Mouse (Mus musculus): ENCODE measurements around the gene Il1r2. TPM values are rescaled to one million over a fixed set of nuclear protein-coding genes. Genes with fewer than 3 reads are reported as not detected.

Il1r2 gene
- polyA plus RNA-seq, 1 experiment: not detected

DNA sequence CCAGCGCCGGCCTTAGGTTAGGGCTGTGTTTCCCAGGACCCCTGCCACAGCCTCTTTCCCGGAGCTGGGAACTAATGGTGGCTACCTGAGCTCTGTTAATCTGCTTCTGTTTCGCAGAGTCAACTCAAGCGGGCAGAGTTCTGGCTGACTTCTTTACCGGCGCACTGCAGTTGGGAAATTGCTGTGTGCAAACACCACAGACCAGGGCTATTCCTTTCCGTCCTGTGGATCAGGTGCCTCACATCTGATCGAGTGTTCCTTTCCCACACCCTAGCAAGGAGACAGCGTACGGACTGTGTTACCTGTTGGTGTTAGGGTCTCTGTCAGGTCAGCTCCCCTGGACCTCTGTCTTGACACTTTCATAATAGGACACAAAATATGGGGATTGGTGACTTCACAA is 15.9 kb upstream of the Il1r2 start:
- TF ChIP-seq CTCF (IDR thresholded peaks at IDR 0.05; ENCODE audit: low read depth, low read length): no peak
- TF ChIP-seq POLR2A (IDR thresholded peaks at IDR 0.05; ENCODE audit: borderline replicate concordance, low read depth, low read length): no peak
- H3K4me3 ChIP-seq (ENCODE audit: insufficient read depth, low read length): no peak overlapping the region
- H3K27ac ChIP-seq (ENCODE audit: insufficient read depth, low read depth, low read length): no peak overlapping the region
- no peaks in the 10 kb centered on the region for H3K4me1 ChIP-seq (ENCODE audit: control insufficient read depth, insufficient read depth, low read length)

DNA sequence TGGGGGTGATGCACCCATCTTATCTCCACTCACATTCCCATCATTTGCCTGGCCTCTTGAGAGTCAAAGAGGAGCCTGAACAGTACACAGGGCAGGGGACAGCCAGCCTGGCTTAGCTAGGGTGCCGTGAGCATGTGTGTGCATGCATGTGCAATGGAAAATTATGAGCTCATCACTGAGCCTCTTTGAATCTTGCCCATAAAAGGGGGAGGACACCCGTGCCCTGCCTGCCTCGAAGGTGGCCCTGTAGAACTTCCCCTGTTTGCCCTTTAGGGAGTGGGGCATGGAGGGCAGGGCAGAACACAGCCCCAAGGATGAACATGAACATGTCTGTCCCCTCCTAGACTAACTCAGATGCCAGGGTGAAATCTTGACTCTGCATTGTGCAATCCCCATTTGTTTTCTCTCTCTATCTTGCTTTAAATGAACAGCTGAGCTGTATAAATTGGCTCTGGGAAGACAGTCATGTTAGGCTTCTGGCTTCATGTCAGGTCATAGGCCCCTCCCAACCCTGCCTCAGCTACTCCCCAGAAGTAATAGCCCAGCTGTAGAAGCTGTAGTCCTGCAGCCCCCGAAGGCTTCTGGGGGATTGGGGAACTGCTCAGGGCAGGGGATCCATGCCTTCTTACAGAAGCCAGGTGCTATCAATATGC is 14.6 kb upstream of the Il1r2 start:
- no peak overlapping the region for H3K27ac ChIP-seq (ENCODE audit: insufficient read depth, low read depth, low read length)
- no peaks in the 10 kb centered on the region for H3K4me1 ChIP-seq (ENCODE audit: control insufficient read depth, insufficient read depth, low read length)
- H3K4me3 ChIP-seq (ENCODE audit: insufficient read depth, low read length): no peak overlapping the region
- no peak for TF ChIP-seq CTCF (IDR thresholded peaks at IDR 0.05; ENCODE audit: low read depth, low read length)
- no peak for TF ChIP-seq POLR2A (IDR thresholded peaks at IDR 0.05; ENCODE audit: borderline replicate concordance, low read depth, low read length)

DNA sequence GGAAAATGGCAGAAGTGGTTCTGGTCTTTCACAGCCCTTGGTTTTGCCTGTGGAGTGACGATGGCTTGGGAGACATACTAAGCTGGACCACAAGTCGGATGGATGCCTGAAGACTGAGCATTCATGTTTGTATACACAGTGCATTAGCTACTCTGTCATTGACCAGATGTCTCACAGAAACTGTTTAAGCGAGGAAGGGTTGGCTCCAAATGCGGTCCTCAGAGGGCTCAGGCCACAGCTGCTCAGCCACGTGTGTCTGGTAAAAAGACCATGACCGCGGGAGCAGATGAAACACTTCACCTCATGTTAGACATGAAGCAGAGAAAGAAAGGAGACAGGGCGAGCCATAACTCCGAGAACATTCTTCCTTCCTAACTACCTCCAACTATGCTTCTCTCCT is 12.5 kb upstream of the Il1r2 start:
- no peak for TF ChIP-seq POLR2A (IDR thresholded peaks at IDR 0.05; ENCODE audit: borderline replicate concordance, low read depth, low read length)
- no peak for TF ChIP-seq CTCF (IDR thresholded peaks at IDR 0.05; ENCODE audit: low read depth, low read length)
- H3K4me1 ChIP-seq (ENCODE audit: control insufficient read depth, insufficient read depth, low read length): no peaks in the 10 kb centered on the region
- no peak overlapping the region for H3K27ac ChIP-seq (ENCODE audit: insufficient read depth, low read depth, low read length)
- H3K4me3 ChIP-seq (ENCODE audit: insufficient read depth, low read length): no peak overlapping the region

DNA sequence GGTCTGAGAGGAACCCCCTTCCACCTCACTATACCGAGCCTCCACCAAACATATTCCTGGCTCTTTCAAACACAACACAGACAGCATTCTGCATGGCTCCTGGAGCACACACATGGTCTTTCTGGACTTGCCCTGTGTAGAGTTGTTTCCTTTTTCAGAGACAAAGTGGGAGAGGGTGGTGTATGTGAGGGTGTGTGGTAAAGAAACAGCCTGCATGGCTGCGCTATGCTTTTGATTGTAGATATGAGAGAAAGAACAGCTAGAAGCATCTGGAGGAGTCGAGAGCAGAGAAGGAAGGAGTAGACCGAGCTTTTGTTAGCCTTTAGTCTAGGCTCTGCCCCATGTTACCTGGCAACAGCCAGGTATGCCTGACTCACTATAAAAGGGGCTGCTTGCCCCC is 10.5 kb upstream of the Il1r2 start:
- no peak for TF ChIP-seq CTCF (IDR thresholded peaks at IDR 0.05; ENCODE audit: low read depth, low read length)
- no peak for TF ChIP-seq POLR2A (IDR thresholded peaks at IDR 0.05; ENCODE audit: borderline replicate concordance, low read depth, low read length)
- H3K27ac ChIP-seq (ENCODE audit: insufficient read depth, low read depth, low read length): no peak overlapping the region

DNA sequence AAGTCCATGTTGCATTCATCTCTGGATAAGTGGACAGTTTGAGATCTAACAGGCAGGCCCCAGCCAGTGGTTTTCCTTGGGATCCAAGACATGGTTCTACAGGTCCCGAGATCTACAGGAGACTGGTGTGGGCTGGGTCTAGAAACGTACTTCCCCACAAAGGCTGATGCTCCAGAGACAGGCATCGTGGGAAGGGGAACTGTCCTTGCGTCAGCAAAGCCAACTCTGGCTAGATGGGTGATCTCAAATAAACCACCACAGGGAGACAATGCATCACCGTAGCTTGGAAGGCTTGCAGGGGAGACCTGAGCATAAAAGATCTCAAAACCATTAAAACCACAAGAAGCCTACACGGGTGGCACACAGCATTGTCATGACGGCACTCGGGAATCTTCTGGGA is 9.4 kb upstream of the Il1r2 start:
- TF ChIP-seq CTCF (IDR thresholded peaks at IDR 0.05; ENCODE audit: low read depth, low read length): no peak
- no peak for TF ChIP-seq POLR2A (IDR thresholded peaks at IDR 0.05; ENCODE audit: borderline replicate concordance, low read depth, low read length)
- H3K4me3 ChIP-seq (ENCODE audit: insufficient read depth, low read length): no peak overlapping the region
- no peak overlapping the region for H3K27ac ChIP-seq (ENCODE audit: insufficient read depth, low read depth, low read length)
- no peaks in the 10 kb centered on the region for H3K4me1 ChIP-seq (ENCODE audit: control insufficient read depth, insufficient read depth, low read length)

More for the DNA sequence above, 10.5 kb upstream of the Il1r2 start:
- Histone ChIP-seq H3K4me1 (ENCODE audit: control insufficient read depth, insufficient read depth, low read length) (no peaks in the 10 kb centered on the region), H3K4me3 (ENCODE audit: insufficient read depth, low read length) (no peak overlapping the region)

DNA sequence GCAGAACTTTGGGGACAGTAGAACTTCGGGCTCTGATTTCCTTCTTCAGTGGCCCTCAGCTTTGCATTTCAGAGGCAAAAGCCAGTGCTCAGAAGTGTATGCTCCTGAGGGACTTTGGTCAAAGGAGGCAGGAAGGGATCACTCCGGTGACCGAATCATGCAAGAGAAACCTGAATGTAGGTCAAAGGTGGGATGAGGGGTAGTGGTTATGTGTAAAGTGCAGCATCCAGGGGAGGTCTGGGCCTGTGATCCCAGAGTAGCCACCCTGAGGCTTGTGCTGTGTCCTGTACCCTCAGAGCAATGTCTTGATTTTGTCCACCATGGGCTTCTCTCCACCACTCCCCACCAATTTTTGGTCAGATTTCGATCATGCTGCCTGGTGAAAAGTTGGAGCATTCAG is 1.3 kb upstream of the Il1r2 start:
- Histone ChIP-seq H3K27ac (ENCODE audit: insufficient read depth, low read depth, low read length) (no peak overlapping the region), H3K4me3 (ENCODE audit: insufficient read depth, low read length) (no peak overlapping the region), H3K4me1 (ENCODE audit: control insufficient read depth, insufficient read depth, low read length) (no peaks in the 10 kb centered on the region)
- no peak for TF ChIP-seq CTCF (IDR thresholded peaks at IDR 0.05; ENCODE audit: low read depth, low read length)
- no peak for TF ChIP-seq POLR2A (IDR thresholded peaks at IDR 0.05; ENCODE audit: borderline replicate concordance, low read depth, low read length)

DNA sequence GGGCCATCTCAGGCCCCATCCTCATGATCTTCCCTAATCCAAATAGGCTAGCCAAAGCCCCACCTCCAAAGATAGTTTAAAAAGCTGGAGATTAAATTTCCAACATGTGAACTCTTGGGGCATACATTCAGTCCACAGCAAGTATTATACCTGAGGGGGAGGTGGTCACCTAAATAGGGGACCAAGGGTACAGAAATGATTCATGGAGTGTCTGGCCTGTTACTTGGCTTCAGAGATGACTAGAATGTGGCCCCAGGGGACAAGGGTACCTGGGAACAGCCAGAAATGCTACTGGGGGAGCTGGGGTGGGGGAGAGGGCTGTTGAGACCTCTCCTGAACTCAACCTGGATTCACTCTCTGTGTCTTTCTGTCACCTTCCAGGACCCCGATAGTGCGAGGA is 3.4 kb downstream of the Il1r2 start:
- no peak overlapping the region for H3K27ac ChIP-seq (ENCODE audit: insufficient read depth, low read depth, low read length)
- H3K4me1 ChIP-seq (ENCODE audit: control insufficient read depth, insufficient read depth, low read length): peaks cover 6% of the 10 kb centered on the region
- TF ChIP-seq CTCF (IDR thresholded peaks at IDR 0.05; ENCODE audit: low read depth, low read length) (no peak), POLR2A (IDR thresholded peaks at IDR 0.05; ENCODE audit: borderline replicate concordance, low read depth, low read length) (no peak)
- no peak overlapping the region for H3K4me3 ChIP-seq (ENCODE audit: insufficient read depth, low read length)

DNA sequence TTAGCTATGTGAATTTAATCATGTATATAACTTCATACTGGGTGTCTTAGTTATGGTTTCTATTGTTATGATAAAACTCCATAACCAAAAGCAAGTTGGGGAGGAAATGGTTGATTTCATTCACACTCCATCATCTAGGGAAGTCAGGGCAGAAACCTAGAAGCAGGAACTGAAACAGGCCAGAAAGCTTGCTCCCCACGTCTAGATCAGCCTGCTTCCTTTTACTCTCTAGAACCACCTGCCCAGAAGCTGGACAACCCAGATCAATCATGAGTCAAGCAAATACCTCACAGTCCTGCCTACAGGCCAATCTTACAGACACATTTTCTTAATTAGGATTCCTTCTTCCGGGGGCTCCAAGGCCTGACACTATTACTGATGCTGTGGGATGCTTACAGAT is 7.2 kb downstream of the Il1r2 start:
- H3K27ac ChIP-seq (ENCODE audit: insufficient read depth, low read depth, low read length): no peak overlapping the region
- TF ChIP-seq CTCF (IDR thresholded peaks at IDR 0.05; ENCODE audit: low read depth, low read length) (no peak), POLR2A (IDR thresholded peaks at IDR 0.05; ENCODE audit: borderline replicate concordance, low read depth, low read length) (no peak)
- H3K4me3 ChIP-seq (ENCODE audit: insufficient read depth, low read length): no peak overlapping the region
- H3K4me1 ChIP-seq (ENCODE audit: control insufficient read depth, insufficient read depth, low read length): peaks cover 18% of the 10 kb centered on the region

DNA sequence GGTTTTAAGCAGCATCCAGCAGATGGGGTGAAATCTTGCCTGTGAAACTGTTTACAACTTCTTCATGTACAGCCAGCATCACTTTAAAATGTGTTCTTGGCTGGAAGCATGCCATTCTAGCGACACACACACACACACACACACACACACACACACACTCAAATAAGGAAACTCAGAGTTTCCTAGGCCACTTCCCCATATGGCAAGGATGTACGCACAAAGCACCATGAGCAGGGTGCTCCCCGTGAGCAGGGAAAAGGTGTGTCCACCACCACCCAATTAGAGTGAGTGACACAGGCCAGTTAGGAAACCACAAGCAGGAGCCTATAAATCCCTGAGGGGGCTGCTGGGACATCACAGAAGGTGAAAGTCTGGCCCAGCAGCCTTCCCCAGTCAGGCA is 10.5 kb downstream of the Il1r2 start:
- Histone ChIP-seq H3K4me3 (ENCODE audit: insufficient read depth, low read length) (no peak overlapping the region), H3K27ac (ENCODE audit: insufficient read depth, low read depth, low read length) (no peak overlapping the region)

DNA sequence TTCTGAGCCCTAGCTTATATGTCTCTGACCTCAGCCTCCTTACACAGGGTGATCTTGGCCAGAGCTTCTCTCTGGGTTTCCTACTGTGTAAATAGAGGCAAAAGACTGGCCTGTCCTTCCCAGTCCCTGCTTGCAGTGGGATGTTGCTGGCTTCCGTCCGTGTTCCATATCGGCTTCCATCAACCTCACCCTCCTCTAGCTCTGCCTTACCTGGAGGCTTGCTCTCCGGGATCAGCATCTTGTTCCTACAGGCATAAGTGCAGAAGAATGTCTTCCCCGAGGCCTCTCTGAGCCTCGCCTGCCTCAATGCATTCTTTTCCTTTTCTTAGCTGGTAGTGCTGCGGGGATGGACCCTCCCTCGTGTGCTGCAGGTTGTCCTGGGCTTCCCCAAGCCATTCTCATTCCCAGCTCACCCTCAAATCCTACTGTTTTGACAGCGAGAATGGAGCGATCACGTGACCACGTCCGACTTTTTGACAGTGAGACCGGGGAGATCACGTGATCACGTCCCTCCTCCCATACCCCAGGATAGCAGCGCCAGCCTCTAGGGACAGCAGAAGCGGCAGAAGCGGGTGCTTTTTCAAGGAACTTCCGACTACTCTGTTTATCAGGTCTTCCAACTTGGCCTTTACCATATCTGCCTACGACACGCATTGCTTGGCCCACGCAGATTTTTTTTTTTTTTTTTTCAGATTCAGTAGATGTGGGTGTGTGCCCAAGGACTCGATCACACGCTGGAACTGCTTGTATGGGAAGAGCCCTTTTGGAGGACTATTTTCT is 11.7 kb downstream of the Il1r2 start:
- TF ChIP-seq POLR2A (IDR thresholded peaks at IDR 0.05; ENCODE audit: borderline replicate concordance, low read depth, low read length) (no peak), CTCF (IDR thresholded peaks at IDR 0.05; ENCODE audit: low read depth, low read length) (no peak)
- no peak overlapping the region for H3K27ac ChIP-seq (ENCODE audit: insufficient read depth, low read depth, low read length)
- peaks cover 29% of the 10 kb centered on the region for H3K4me1 ChIP-seq (ENCODE audit: control insufficient read depth, insufficient read depth, low read length)
- H3K4me3 ChIP-seq (ENCODE audit: insufficient read depth, low read length): peak overlapping the region; percentile 27

More for the DNA sequence above, 10.5 kb downstream of the Il1r2 start:
- TF ChIP-seq CTCF (IDR thresholded peaks at IDR 0.05; ENCODE audit: low read depth, low read length) (no peak), POLR2A (IDR thresholded peaks at IDR 0.05; ENCODE audit: borderline replicate concordance, low read depth, low read length) (no peak)
- H3K4me1 ChIP-seq (ENCODE audit: control insufficient read depth, insufficient read depth, low read length): peaks cover 33% of the 10 kb centered on the region

Data from bone marrow macrophage, adult 2 months (primary cell).